Mouse (Mus musculus) liver, postnatal 0 days (tissue): ENCODE data around the gene Als2cr12.

Experiments used
- CTCF ChIP-seq: sonication (generic); IDR thresholded peaks from 2 replicates; pipeline ENCODE4 v1.5.1; 2016; ENCODE audit warnings: antibody characterized with exemption, low read depth
- EP300 ChIP-seq: IDR thresholded peaks from 2 replicates; pipeline ENCODE4 v1.6.1; 2016; ENCODE audit warnings: antibody characterized with exemption, low read depth, mild to moderate bottlenecking

DNA sequence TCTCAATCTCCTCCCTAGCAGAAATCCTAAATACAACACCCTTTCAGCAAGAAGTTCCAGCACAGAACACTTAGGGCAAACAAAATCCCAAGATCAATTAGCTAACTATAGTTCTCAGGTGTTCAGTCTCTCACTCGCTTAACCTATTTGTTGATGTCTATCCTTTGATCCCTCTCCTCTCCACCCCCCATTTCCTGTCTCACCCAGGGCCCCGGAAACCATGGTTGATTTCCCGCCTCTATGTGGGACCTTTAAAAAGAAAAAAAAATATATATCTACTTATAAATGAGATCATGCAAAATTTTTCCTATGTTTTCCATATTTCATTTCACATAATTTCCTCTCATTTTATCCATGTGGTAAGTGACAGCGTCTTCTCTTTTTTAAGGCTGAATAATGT is 25.2 kb upstream of the Als2cr12 start:
- TF ChIP-seq CTCF (no peak), EP300 (no peak)
